Comparison of ENCODE assay signal across 24 mouse cellular contexts in genomic region chr1:120345001-120345400, GRCm38 (mm10). TPM values are rescaled to one million over a fixed set of nuclear protein-coding genes. Genes with fewer than 3 reads are reported as not detected.
"Had no signal": no experiment of that assay in that cellular context is flagged by ENCODE, and none has a peak within 500 bp of the region (broad histone marks: within the 10 kb centered on the region; RNA-seq: fewer than 3 reads in every experiment).

No protein-coding gene starts in this region.

- ATAC-seq: liver, embryonic 12.5 days; midbrain, embryonic 15.5 days had no signal

- H3K4me1 ChIP-seq: liver, embryonic 12.5 days had no signal

- H3K9me3 ChIP-seq: liver, embryonic 12.5 days; midbrain, embryonic 15.5 days; neural tube, embryonic 12.5 days had no signal

- H3K4me2 ChIP-seq: liver, embryonic 12.5 days; lung, embryonic 14.5 days; midbrain, embryonic 15.5 days; neural tube, embryonic 12.5 days had no signal

- DNase-seq: lung, adult 18-20 months; lung, embryonic 14.5 days; lung, postnatal 10 days; lung, postnatal 4 days; right cerebral cortex, adult 18-20 months; right cerebral cortex, postnatal 25 days; right cerebral cortex, postnatal 4 days; spleen, adult 18-20 months; thymus, adult 18-20 months; thymus, postnatal 14 days; thymus, postnatal 36 days had no signal

- H3K27ac ChIP-seq: liver, embryonic 12.5 days; liver, embryonic 14.5 days; midbrain, embryonic 15.5 days; neural tube, embryonic 12.5 days had no signal

- H3K36me3 ChIP-seq: liver, embryonic 12.5 days; midbrain, embryonic 15.5 days; neural tube, embryonic 12.5 days had no signal

- H3K9ac ChIP-seq: liver, embryonic 12.5 days; liver, embryonic 14.5 days; lung, embryonic 14.5 days; midbrain, embryonic 15.5 days; neural tube, embryonic 12.5 days had no signal

- H3K4me3 ChIP-seq: liver, embryonic 12.5 days; midbrain, embryonic 15.5 days; neural tube, embryonic 12.5 days had no signal

RNA-seq across cellular contexts. Expression of gene C1ql2, which starts 4.6 kb away (rescaled TPM):
- total RNA-seq: liver, adult 2 months; megakaryocyte, adult 5-6 weeks; monocyte, adult 5-6 weeks; neutrophil, adult 5-6 weeks had no signal
- polyA plus RNA-seq: liver, adult 2 months; liver, embryonic 12.5 days; liver, embryonic 14.5 days; liver, embryonic 16.5 days; small intestine, adult 2 months; stomach, embryonic 14.5 days; stomach, embryonic 16.5 days; thymus, postnatal 0 days had no signal
